Mouse (Mus musculus) testis, postnatal 10 days (tissue): ENCODE measurements around the gene Pdyn.

Experiments used
- DNase-seq: peaks from one replicate; pipeline ENCODE4 v3.0.0; 2021; ENCODE audit warnings: low spot score

Gene Pdyn

GRCm38 (mm10) chr2:129699484-129700158 lies at the start of gene Pdyn:
Pdyn (minus strand) TSS chr2:129699844.
- DNase-seq, result no peak

GRCm38 (mm10) chr2:129742016-129742415 lies 42.4 kb upstream of the Pdyn start:
- no peak for DNase-seq

GRCm38 (mm10) chr2:129740515-129740914 lies 40.9 kb upstream of the Pdyn start:
- no peak for DNase-seq

GRCm38 (mm10) chr2:129734031-129734430 lies 34.4 kb upstream of the Pdyn start:
- DNase-seq, result no peak

- no peak for DNase-seq
Measured at GRCm38 (mm10) chr2:129729681-129730080, 30.0 kb upstream of the Pdyn start.

GRCm38 (mm10) chr2:129715671-129716070 lies 16.0 kb upstream of the Pdyn start:
- DNase-seq, result peak; percentile 92

- no peak for DNase-seq
Measured at GRCm38 (mm10) chr2:129713026-129713544, 13.4 kb upstream of the Pdyn start.

- peak; percentile 63 for DNase-seq
Measured at GRCm38 (mm10) chr2:129696059-129696458, 3.6 kb downstream of the Pdyn start.

- no peak for DNase-seq
Measured at GRCm38 (mm10) chr2:129694303-129694702, 5.3 kb downstream of the Pdyn start.

GRCm38 (mm10) chr2:129692694-129693093 lies 7.0 kb downstream of the Pdyn start:
- DNase-seq, result no peak

- no peak for DNase-seq
Measured at GRCm38 (mm10) chr2:129689694-129690093, 9.9 kb downstream of the Pdyn start.

- DNase-seq, result no peak
Measured at GRCm38 (mm10) chr2:129688036-129688625, 11.5 kb downstream of the Pdyn start.

GRCm38 (mm10) chr2:129686908-129687307 lies 12.7 kb downstream of the Pdyn start:
- peak; percentile 58 for DNase-seq

GRCm38 (mm10) chr2:129684014-129684413 lies 15.6 kb downstream of the Pdyn start:
- no peak for DNase-seq

- DNase-seq, result no peak
Measured at GRCm38 (mm10) chr2:129680236-129680635, 19.4 kb downstream of the Pdyn start.

GRCm38 (mm10) chr2:129679066-129679465 lies 20.6 kb downstream of the Pdyn start:
- DNase-seq, result no peak

GRCm38 (mm10) chr2:129677664-129678063 lies 22.0 kb downstream of the Pdyn start:
- no peak for DNase-seq

GRCm38 (mm10) chr2:129674935-129675634 lies 24.6 kb downstream of the Pdyn start:
- peak; percentile 95 for DNase-seq

- no peak for DNase-seq
Measured at GRCm38 (mm10) chr2:129671911-129672310, 27.7 kb downstream of the Pdyn start.

- DNase-seq, result no peak
Measured at GRCm38 (mm10) chr2:129662484-129662883, 37.2 kb downstream of the Pdyn start.

GRCm38 (mm10) chr2:129660020-129660419 lies 39.6 kb downstream of the Pdyn start:
- DNase-seq, result no peak

GRCm38 (mm10) chr2:129658796-129659195 lies 40.8 kb downstream of the Pdyn start:
- no peak for DNase-seq

GRCm38 (mm10) chr2:129655033-129655432 lies 44.6 kb downstream of the Pdyn start:
- DNase-seq, result no peak
